Mouse (Mus musculus): ENCODE data around the gene Maea.
"Not testable (repeated sequence)": the region's sequence is repeated elsewhere in the genome, so short reads cannot be mapped to it uniquely, and the experiment has no call there.

Gene Maea

GRCm38 (mm10) chr5:33335273-33335976 is at the start of gene Maea:
Gene Maea, plus strand, starts transcription at chr5:33335509.
- peak; percentile 91 to 93 for DNase-seq (ENCODE audit: low read depth in 1 of 2, low spot score in 2 of 2)

- DNase-seq (ENCODE audit: low read depth in 1 of 2, low spot score in 2 of 2) = no peak
Observed at GRCm38 (mm10) chr5:33293796-33294430, 41.4 kb upstream of the Maea start.

DNA sequence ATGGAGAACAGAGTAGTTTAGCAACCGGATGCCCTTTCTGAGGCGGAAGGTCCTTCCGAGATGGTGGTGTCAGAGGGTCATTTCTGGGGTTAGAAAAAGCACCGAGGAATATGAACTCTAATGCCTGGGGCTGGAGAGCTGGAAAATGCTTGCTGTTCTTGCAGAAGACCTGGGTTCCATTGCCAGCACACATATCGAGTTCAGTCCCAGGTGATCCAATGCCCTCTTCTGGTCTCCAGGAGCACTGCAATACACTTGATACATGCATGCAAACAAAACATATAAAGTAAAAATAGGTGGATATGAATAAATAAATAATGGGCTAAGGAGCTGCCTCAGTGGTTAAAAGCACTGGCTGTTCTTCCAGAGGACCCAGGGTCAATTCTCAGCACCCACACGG is 38.1 kb upstream of the Maea start:
- DNase-seq (ENCODE audit: low read depth in 1 of 2, low spot score in 2 of 2) = no peak

GRCm38 (mm10) chr5:33301801-33302200 is 33.5 kb upstream of the Maea start:
- no peak for DNase-seq (ENCODE audit: low read depth in 1 of 2, low spot score in 2 of 2)

DNA sequence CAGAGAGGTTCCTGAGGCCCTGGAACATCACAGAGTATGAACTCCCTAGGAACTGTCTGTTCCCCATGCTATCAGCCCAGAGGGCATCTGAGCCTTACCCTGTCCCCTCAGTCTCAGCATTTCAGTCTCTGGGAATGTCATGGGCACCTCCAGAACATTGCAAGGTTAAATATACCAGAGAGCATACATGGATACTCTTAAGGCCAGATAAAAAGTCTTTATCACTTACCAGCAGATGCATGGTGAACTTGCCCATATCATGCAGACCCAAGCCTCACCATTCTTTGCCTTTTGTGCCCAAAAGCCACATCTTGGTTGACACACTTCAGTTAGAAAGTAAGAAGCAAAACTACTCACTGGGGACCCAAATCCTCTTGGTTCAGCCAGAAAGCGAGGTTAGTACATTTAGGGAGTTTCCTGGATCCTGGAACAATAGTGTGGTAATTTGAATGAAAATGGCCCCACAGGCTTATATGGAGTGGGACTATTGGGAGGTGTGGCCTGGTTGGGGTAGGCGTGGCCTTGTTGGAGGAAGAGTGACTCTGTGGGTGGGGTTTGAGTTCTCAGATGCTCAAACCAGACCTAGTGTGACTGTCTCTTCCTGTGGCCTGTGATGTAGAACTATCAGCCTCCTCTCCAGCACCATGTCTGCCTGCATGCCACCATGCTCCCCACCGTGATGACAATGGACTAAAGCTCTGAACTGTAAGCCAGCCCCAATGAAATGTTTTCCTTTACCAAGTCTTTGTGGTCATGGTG is 24.4 kb upstream of the Maea start:
- DNase-seq (ENCODE audit: low read depth in 1 of 2, low spot score in 2 of 2) = no peak

DNA sequence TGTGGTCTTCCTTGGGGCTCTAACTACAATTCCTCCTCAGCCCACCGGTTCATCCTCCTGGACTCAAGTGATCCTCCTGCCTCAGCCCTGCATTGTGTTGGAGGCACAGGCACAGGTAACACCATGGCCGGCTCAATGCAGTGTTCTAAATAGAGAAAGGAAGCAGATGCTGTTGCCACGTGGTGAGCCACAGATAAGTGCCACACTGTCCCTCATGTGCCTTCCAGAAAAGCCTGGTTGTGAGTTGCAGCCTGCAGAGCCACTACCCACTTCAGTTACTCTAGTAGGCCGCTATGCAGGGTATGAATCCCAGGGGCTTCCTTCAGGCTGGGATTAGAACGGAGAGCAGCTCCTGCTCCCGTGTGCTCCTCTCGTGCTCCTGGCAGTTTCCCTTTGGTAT is 23.1 kb upstream of the Maea start:
- no peak for DNase-seq (ENCODE audit: low read depth in 1 of 2, low spot score in 2 of 2)

DNA sequence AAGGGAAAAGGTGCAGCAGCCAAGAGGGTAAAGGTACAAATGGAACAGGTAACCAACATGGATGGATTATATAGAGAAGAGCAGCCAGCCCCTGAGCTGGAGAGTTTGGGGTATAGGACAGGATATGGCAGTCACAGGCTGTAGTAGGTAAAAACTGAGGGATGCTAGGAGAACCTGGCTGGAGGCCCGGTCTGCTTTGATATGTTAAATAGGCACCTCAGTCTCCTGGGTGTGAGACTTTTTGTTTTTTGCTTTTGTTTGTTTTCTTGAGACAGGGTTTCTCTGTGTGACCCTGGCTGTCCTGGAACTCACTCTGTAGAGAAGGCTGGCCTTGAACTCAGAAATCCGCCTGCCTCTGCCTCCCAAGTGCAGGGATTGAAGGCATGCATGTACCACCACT is 10.8 kb upstream of the Maea start:
- no peak for DNase-seq (ENCODE audit: low read depth in 1 of 2, low spot score in 2 of 2)

- DNase-seq (ENCODE audit: low read depth in 1 of 2, low spot score in 2 of 2) = no peak
Observed at GRCm38 (mm10) chr5:33334381-33335272, 682 bp upstream of the Maea start.

DNA sequence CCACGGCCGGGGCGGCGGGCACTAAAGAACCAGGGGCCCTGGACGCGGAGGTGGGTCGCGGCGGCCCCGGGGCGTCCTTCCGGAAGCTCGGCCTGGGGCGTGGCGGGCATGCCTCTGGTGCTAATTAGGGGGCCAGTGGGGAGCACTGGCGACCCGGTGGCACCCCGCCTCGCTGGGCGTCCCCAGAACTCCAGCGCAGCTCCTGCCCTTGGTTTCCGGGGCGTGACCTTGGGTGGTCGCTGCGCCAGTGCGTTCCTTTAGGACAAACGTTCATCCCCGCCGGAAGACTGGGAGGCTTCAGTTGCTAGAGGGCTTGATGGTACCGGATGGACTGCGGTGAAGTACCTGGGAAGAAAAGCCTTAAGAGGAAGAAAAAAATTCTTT is 660 bp downstream of the Maea start:
- no peak for DNase-seq (ENCODE audit: low read depth in 1 of 2, low spot score in 2 of 2)

DNA sequence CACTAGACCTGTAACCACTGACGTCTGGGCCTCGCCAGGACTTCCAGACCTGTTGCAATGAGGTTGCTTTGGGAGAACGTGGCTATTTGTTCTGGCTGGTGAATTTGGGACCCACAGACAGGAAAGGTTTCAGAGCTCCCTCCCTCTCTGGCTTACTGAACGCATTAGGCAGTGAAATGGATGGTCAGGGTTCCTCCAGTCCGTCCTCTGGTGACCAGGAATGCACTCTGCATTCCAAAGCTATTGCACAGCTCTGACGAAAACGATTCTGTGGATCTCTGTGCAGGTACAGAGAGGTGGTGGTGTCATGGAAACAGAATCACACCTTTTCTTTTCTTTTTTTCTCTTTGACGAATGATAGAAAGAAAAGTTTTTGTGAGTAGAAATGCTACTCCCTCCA is 1.9 kb downstream of the Maea start:
- DNase-seq (ENCODE audit: low read depth in 1 of 2, low spot score in 2 of 2) = no peak

- no peak for DNase-seq (ENCODE audit: low read depth in 1 of 2, low spot score in 2 of 2)
Observed at GRCm38 (mm10) chr5:33341165-33341564, 5.9 kb downstream of the Maea start.

DNA sequence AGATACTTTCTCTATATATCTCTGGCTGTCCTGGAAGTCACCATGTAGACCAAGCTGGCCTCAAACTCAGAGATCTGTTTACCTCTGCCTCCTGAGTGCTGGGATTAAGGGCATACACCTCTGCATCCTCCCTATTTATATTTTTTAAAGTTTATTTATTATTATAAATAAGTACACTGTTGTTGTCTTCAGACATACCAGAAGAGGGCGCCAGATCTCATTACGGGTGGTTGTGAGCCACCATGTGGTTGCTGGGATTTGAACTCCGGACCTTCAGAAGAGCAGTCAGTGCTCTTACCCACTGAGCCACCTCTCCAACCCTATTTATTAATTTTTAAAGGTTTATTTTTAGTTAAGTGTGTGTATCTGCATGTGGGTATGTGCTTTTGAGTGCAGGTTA is 6.9 kb downstream of the Maea start:
- DNase-seq (ENCODE audit: low read depth in 1 of 2, low spot score in 2 of 2) = not testable (repeated sequence)

DNA sequence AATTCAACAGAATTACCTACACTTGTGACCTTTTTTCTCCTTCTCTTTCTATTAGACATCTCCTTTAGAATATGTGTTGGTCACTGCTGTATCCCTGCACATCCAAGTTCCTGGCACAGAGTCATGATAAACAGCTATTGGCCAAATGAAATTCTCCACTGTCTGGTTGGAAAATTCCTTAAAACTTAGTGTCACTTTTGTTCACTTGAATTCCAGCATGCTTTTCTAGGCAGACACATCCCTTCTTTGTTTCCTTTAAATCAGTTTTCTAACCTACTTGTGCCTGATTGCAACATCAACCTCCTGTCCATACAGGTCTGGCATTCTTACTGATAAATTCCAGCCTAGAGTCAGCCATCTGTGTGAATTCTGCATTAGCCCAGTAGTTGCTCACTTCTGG is 7.5 kb downstream of the Maea start:
- no peak for DNase-seq (ENCODE audit: low read depth in 1 of 2, low spot score in 2 of 2)

GRCm38 (mm10) chr5:33343571-33343970 is 8.3 kb downstream of the Maea start:
- DNase-seq (ENCODE audit: low read depth in 1 of 2, low spot score in 2 of 2) = no peak

- no peak for DNase-seq (ENCODE audit: low read depth in 1 of 2, low spot score in 2 of 2)
Observed at GRCm38 (mm10) chr5:33344070-33344469, 8.8 kb downstream of the Maea start.

- no peak for DNase-seq (ENCODE audit: low read depth in 1 of 2, low spot score in 2 of 2)
Observed at GRCm38 (mm10) chr5:33347620-33348019, 12.3 kb downstream of the Maea start.

GRCm38 (mm10) chr5:33349205-33349604 is 13.9 kb downstream of the Maea start:
- no peak for DNase-seq (ENCODE audit: low read depth in 1 of 2, low spot score in 2 of 2)

GRCm38 (mm10) chr5:33349706-33350105 is 14.4 kb downstream of the Maea start:
- no peak for DNase-seq (ENCODE audit: low read depth in 1 of 2, low spot score in 2 of 2)

GRCm38 (mm10) chr5:33351556-33352272 is 16.4 kb downstream of the Maea start:
- DNase-seq (ENCODE audit: low read depth in 1 of 2, low spot score in 2 of 2) = peak in 1 of 2 experiments; percentile 7

DNA sequence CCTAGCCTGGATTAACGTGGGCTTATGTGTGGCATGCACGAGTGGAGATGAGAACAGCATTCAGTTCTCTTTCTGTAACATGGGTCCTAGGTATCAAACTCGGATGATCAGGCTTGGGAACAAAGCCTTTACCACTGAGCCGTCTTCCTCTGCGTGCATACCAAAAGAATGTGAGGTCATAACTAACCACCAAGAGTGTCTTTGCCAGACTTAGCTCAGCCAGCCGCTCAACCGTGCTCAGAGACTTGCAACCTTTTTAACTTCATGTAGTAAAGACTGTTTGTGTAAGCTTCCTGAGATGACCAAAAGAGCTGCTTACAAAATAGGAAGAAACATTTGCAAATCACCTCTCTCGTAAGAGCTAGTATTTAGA is 16.9 kb downstream of the Maea start:
- no peak for DNase-seq (ENCODE audit: low read depth in 1 of 2, low spot score in 2 of 2)

DNA sequence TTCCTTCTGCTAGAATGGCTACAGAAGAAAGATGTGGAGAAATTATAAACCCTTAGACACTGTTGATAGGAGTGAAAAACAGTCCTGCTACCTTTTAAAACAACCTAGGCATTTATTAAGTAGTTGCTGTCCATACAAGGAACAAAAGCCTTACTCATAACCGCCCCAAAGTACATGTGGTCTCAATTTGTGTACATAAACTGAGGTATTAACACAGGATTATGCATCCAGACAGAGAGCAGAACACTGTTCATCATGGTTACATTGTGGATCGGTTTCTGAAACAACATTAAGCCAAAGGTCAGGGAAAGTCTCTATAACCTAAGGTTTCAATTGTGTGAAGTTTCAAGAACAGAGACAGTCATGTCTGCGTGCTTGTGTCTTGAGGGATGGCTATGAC is 17.7 kb downstream of the Maea start:
- no peak for DNase-seq (ENCODE audit: low read depth in 1 of 2, low spot score in 2 of 2)
